ENCODE assay signal across 31 mouse cellular contexts in genomic region chr13:77256541-77256940, GRCm38 (mm10).
"Had no signal": no experiment of that assay in that cellular context is flagged by ENCODE, and none has a peak within 500 bp of the region (broad histone marks: within the 10 kb centered on the region; RNA-seq: fewer than 3 reads in every experiment).

No protein-coding gene starts in this region.

- H3K4me3 ChIP-seq: left cerebral cortex, adult 2 months; limb, embryonic 12.5 days; limb, embryonic 13.5 days; limb, embryonic 15.5 days; liver, embryonic 12.5 days; liver, embryonic 13.5 days; liver, embryonic 15.5 days; lung, embryonic 15.5 days; megakaryocyte, embryonic 14.5 days; midbrain, embryonic 10.5 days; midbrain, embryonic 12.5 days; midbrain, embryonic 13.5 days; midbrain, embryonic 15.5 days; myocyte; neural tube, embryonic 12.5 days had no signal

- H3K9me3 ChIP-seq: limb, embryonic 12.5 days; limb, embryonic 13.5 days; limb, embryonic 15.5 days; liver, embryonic 12.5 days; liver, embryonic 13.5 days; liver, embryonic 15.5 days; lung, embryonic 15.5 days; megakaryocyte, embryonic 14.5 days; midbrain, embryonic 10.5 days; midbrain, embryonic 12.5 days; midbrain, embryonic 13.5 days; midbrain, embryonic 15.5 days; neural tube, embryonic 12.5 days had no signal

- H3K4me2 ChIP-seq: limb, embryonic 12.5 days; limb, embryonic 13.5 days; limb, embryonic 15.5 days; liver, embryonic 11.5 days; liver, embryonic 12.5 days; liver, embryonic 13.5 days; liver, embryonic 15.5 days; lung, embryonic 14.5 days; lung, embryonic 15.5 days; midbrain, embryonic 11.5 days; midbrain, embryonic 12.5 days; midbrain, embryonic 13.5 days; midbrain, embryonic 15.5 days; neural tube, embryonic 12.5 days had no signal

- H3K4me1 ChIP-seq: limb, embryonic 15.5 days; liver, embryonic 12.5 days; liver, embryonic 13.5 days; liver, embryonic 15.5 days; lung, embryonic 15.5 days; megakaryocyte, embryonic 14.5 days; midbrain, embryonic 10.5 days; midbrain, embryonic 12.5 days; midbrain, embryonic 13.5 days; midbrain, embryonic 15.5 days; neural tube, embryonic 12.5 days had no signal

- H3K36me3 ChIP-seq: limb, embryonic 12.5 days; limb, embryonic 13.5 days; limb, embryonic 15.5 days; liver, embryonic 12.5 days; liver, embryonic 13.5 days; liver, embryonic 15.5 days; lung, embryonic 15.5 days; midbrain, embryonic 10.5 days; midbrain, embryonic 12.5 days; midbrain, embryonic 13.5 days; midbrain, embryonic 15.5 days; neural tube, embryonic 12.5 days had no signal

- DNase-seq: left cerebral cortex, postnatal 4 days; liver; liver, embryonic 13.5 days; liver, postnatal 0 days; lung, adult 18-20 months; lung, adult 2 months; lung, embryonic 14.5 days; lung, postnatal 10 days; lung, postnatal 14 days; lung, postnatal 36 days; lung, postnatal 4 days; midbrain, embryonic 14.5 days had no signal

- ATAC-seq: liver, embryonic 12.5 days; liver, postnatal 0 days; midbrain, embryonic 13.5 days; midbrain, embryonic 15.5 days; midbrain, embryonic 16.5 days had no signal

- H3K9ac ChIP-seq: limb, embryonic 12.5 days; limb, embryonic 13.5 days; limb, embryonic 15.5 days; liver, embryonic 12.5 days; liver, embryonic 13.5 days; liver, embryonic 14.5 days; liver, embryonic 15.5 days; liver, postnatal 0 days; lung, embryonic 14.5 days; lung, embryonic 15.5 days; midbrain, embryonic 12.5 days; midbrain, embryonic 13.5 days; midbrain, embryonic 15.5 days; neural tube, embryonic 12.5 days had no signal

- H3K27ac ChIP-seq: left cerebral cortex, adult 2 months; limb, embryonic 12.5 days; limb, embryonic 13.5 days; limb, embryonic 15.5 days; liver, embryonic 12.5 days; liver, embryonic 13.5 days; liver, embryonic 14.5 days; liver, embryonic 15.5 days; lung, embryonic 15.5 days; macrophage; midbrain, embryonic 10.5 days; midbrain, embryonic 12.5 days; midbrain, embryonic 13.5 days; midbrain, embryonic 15.5 days; neural tube, embryonic 12.5 days had no signal

- H3K27me3 ChIP-seq: limb, embryonic 12.5 days; limb, embryonic 15.5 days; liver, embryonic 12.5 days; liver, embryonic 13.5 days; liver, embryonic 15.5 days; lung, embryonic 15.5 days; megakaryocyte, embryonic 14.5 days; midbrain, embryonic 12.5 days; midbrain, embryonic 13.5 days; midbrain, embryonic 15.5 days; neural tube, embryonic 12.5 days had no signal
